Mouse (Mus musculus) lung, postnatal 0 days (tissue): ENCODE data around the gene Samd4b.

Experiments used
- CTCF ChIP-seq: IDR thresholded peaks from 2 replicates; pipeline ENCODE4 v1.5.1; 2016; ENCODE audit warnings: antibody characterized with exemption, mild to moderate bottlenecking
- EP300 ChIP-seq: IDR thresholded peaks from 2 replicates; pipeline ENCODE4 v1.6.1; 2016; ENCODE audit warnings: antibody characterized with exemption, mild to moderate bottlenecking, control low read depth

GRCm38 (mm10) chr7:28383606-28384005 is 214.3 kb downstream of the Samd4b start:
- TF ChIP-seq CTCF (no peak), EP300 (no peak)
